Mouse (Mus musculus): ENCODE results near the gene Pnliprp1.

Pnliprp1 gene

GRCm38 (mm10) chr19:58728445-58729031 lies at the start of gene Pnliprp1:
Gene Pnliprp1, plus strand, starts transcription at chr19:58728887.
- no peak for DNase-seq (ENCODE audit: low spot score)

GRCm38 (mm10) chr19:58688933-58689332 lies 39.8 kb upstream of the Pnliprp1 start:
- DNase-seq (ENCODE audit: low spot score): peak; percentile 10

- DNase-seq (ENCODE audit: low spot score): no peak
Observed at GRCm38 (mm10) chr19:58695314-58695713, 33.4 kb upstream of the Pnliprp1 start.

DNA sequence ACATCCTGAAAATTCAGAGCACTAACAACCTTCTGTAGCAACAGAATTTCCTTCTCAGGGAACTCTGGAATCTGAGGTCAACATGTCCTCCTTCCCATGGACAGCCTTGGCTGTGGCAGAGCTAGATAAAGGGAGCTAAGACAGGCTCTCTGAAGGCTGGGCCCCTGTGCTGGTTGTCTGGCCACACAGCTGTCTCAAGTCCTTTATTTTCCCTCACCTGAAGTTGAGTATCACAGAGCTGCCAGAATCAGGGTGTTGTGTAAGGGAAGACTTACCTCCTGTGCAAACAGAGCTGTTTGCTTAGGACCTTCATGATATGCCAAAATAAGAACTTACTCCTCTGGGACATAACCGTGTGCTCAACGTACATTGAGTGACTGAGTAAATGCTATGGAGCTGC lies 32.5 kb upstream of the Pnliprp1 start:
- DNase-seq (ENCODE audit: low spot score): no peak

- no peak for DNase-seq (ENCODE audit: low spot score)
Observed at GRCm38 (mm10) chr19:58704556-58704955, 24.1 kb upstream of the Pnliprp1 start.

GRCm38 (mm10) chr19:58708611-58709010 lies 20.1 kb upstream of the Pnliprp1 start:
- no peak for DNase-seq (ENCODE audit: low spot score)

DNA sequence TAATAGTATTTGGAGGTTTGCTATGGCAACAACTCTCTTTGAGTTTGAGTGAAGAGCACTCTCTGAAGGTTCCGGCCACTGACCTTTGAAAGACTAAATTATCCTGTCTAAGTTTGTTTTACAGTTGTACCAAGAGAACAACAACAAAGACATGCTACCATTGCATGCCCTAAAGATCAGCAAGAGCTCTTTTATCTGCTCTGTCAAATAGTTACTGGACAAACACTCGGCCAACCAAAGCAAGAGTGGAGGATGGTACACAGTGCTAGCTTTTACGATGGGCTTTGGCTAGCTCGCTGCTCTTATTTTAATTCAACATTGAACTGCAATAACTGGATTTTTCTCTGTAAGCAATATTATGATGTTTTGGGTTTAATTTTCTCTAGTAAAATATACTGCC lies 10.8 kb upstream of the Pnliprp1 start:
- DNase-seq (ENCODE audit: low spot score): no peak

GRCm38 (mm10) chr19:58720439-58720838 lies 8.2 kb upstream of the Pnliprp1 start:
- DNase-seq (ENCODE audit: low spot score): no peak

GRCm38 (mm10) chr19:58726551-58726950 lies 2.1 kb upstream of the Pnliprp1 start:
- no peak for DNase-seq (ENCODE audit: low spot score)

DNA sequence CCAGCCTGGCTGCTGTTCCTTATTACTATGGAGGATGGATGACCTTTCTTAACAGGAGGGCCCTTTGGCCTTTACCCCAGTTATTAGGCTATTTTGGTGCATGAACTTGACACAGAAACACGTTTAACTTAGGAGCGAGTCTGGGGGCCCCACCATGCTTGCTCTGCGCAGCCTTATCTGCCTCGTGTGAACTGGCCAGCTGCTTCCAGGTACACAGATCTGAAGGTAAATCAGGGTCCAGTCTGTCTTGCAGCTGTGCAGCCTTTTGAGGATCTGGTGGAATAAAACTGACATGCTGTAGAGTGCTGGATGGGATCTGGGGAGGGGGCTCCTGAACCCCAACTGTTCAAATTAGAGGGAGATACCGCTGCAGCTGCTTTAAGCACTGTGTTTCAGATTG lies 931 bp upstream of the Pnliprp1 start:
- no peak for DNase-seq (ENCODE audit: low spot score)

DNA sequence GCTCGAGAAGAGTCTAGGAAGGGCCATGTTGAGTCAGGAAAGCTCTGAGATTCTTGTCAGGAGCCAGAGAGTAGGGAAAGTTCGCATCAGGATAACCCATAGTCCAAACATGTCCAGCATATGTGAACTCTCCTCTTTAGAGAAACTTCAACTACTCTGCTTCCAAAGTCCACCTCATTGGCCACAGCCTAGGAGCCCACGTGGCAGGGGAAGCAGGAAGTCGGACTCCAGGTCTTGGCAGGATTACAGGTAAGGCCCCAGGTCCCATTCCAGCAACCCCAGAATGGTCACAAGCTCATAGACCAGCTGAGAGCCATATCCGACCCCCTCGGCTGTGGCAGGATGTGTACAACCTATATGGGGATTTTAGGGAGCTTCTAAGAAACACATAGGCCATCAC lies 4.5 kb downstream of the Pnliprp1 start:
- DNase-seq (ENCODE audit: low spot score): no peak

- DNase-seq (ENCODE audit: low spot score): no peak
Observed at GRCm38 (mm10) chr19:58738111-58738510, 9.4 kb downstream of the Pnliprp1 start.

DNA sequence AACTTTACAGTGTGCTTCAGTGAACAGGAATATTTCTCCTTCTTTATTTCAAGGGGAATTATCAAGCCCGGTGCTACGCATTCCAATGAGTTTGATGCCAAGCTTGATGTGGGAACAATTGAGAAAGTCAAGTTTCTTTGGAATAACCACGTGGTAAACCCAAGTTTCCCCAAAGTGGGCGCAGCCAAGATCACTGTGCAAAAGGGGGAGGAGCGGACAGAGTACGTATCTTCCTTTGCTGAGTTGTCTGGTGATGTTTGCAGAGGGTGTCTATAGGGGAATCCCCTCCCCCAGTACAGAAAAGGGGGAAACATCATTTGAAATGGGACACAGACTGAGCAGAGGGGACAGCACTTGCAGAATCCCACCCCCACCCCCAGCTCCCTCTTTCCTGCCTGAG lies 12.3 kb downstream of the Pnliprp1 start:
- DNase-seq (ENCODE audit: low spot score): no peak

DNA sequence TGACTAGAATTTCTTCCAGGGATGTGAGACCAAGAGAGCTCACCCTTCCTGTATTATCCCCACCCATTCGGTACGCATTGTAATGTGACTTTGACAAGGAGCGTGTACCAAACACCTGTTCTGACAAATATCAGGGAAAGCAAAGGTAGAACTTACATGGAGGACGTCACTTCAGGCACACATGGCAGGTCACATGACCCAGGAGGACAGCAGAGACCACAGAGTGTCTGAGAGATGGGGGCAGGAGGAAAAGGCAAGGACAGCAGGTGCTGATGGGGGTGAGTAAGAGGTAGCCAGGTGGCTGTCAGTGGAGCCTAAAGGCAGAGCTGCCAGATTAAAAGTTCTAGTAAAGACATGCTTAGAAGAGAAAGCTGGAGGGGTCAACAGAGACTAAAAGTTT lies 14.0 kb downstream of the Pnliprp1 start:
- no peak for DNase-seq (ENCODE audit: low spot score)

- DNase-seq (ENCODE audit: low spot score): no peak
Observed at GRCm38 (mm10) chr19:58743736-58744135, 15.0 kb downstream of the Pnliprp1 start.

DNA sequence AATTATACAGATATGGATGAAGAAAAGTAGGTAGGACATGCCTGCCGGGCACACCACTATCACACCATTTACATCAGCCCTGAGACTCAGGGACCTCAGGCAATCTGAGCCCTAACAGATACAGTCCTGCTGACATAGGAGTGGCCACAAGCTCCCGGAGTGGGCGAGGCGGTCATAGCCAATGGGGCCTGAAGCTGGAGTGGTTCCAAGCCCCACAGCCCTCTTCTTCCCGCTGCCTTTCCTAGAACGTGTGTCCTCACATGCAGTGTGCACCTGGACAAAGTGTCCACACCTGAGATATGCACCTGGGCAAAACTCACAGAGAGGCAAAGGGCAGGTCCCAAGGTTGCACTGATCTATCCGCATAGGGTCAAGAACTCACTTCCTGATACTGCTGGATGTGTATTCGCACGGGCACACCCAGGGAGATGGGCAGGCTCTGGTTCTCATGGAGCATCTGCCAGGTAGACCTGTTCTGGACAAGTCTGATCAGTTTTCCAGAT lies 18.9 kb downstream of the Pnliprp1 start:
- DNase-seq (ENCODE audit: low spot score): no peak

- no peak for DNase-seq (ENCODE audit: low spot score)
Observed at GRCm38 (mm10) chr19:58750822-58751221, 22.1 kb downstream of the Pnliprp1 start.

DNA sequence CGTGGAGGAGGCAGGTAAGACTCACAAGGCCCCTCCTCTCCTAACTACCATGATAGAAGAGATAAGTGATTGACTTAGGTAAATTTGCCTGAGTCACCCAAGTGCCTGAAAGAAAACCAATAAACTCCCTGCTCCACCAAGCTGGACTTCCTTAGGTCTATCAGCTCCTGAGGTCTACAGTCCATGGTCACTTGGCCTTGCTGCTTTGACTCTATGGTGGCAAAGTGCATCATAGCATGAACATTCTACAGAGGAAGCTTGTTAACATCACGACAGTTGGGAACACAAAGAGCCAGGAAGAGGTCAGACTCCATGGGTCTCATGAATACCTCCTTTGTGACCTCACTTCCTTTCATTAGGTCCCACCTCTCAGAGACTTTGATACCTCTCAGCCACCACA lies 22.8 kb downstream of the Pnliprp1 start:
- no peak for DNase-seq (ENCODE audit: low spot score)

DNA sequence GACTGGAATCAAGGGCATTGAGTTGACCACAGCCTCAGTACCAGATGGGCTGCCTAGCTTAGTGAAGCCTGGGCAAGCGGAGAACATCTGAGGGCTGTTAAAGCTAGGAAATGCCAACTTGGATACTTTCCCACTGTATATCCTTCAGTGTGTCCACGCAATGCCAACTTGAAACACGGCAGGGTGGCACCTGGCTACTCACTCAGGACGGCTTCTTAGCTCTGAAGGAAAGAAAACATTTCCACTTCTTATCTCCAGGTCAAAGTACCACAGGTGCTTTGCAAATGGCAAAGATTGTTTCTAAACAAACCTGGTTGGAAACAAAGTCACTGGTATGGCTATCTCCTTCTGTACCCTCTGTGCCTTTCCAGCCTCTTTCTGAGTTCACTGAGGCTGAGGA lies 30.2 kb downstream of the Pnliprp1 start:
- no peak for DNase-seq (ENCODE audit: low spot score)

DNA sequence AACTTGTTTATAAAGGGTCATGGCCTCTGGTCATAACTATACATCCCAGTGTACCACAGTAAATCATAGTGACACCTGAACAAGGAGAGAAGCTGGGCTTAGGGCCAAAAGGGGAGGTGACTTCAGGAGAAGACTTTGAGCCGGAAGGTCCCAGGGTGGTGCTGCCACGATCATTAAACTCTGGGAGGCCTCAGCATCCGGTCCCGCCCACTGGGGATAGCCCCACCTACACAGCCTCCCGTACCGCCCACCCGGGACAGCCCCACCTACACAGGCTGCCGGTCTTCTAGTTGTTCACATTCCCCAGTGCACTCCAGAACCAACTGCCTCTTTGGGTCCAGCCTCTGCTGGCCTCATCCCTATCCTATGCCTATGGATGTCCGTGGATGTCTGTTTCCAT lies 30.7 kb downstream of the Pnliprp1 start, which contains the start of gene Pnliprp2:
Gene Pnliprp2, plus strand, starts transcription at position 297 of the 400 bp plus-strand sequence.
- DNase-seq (ENCODE audit: low spot score): no peak

DNA sequence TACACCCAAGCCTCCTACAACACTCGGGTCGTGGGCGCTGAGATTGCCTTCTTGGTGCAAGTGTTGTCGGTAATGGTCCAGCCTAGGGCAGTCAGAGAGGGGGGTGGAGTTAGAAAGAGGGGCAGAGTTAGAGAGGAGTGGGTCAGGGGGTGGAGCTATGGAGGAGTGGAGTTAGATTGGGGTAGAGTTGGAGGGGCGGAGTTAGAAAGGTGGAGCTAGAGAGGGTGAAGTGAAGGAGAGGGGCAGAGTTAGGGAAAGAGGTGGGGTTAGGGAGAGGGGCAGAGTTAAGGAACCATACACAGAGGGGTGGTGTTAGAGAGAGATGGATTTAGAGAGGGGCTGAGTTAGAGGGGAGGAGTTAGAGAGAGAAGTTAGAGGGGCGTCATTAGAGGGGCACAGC lies 33.6 kb downstream of the Pnliprp1 start:
- peak; percentile 43 for DNase-seq (ENCODE audit: low spot score)

DNA sequence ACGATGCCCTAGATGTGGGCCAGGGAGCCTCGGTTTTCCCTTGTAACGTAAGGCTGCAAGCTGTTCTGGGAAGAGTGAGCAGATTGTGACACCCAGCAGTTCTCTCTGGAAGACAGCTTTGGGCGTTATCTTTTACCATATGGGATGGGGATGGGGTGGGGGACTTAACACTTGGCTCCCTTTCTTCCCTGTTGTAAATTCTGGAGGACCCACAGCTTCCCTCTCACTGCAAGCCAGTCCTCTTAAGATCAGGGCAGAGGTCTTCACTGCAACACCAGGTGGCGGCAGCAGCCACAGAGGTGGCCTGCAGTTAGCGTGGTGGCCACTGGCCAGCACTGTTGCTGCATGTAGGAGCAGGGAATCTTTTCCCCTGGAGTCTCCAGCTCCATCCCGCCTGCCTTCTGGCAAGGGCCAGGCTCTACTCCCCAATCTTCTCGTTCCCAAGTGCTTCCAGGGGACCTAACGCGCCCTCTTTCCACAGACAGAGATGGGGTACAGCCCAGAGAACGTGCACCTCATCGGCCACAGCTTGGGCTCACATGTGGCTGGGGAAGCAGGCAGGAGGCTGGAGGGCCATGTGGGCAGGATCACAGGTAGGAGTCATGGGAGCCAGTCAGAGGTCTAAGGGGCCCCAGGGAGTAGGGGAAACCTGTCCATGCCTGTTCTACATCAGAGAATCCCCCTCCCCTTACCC lies 34.3 kb downstream of the Pnliprp1 start:
- DNase-seq (ENCODE audit: low spot score): peak; percentile 83

GRCm38 (mm10) chr19:58767329-58767728 lies 38.6 kb downstream of the Pnliprp1 start:
- no peak for DNase-seq (ENCODE audit: low spot score)

DNA sequence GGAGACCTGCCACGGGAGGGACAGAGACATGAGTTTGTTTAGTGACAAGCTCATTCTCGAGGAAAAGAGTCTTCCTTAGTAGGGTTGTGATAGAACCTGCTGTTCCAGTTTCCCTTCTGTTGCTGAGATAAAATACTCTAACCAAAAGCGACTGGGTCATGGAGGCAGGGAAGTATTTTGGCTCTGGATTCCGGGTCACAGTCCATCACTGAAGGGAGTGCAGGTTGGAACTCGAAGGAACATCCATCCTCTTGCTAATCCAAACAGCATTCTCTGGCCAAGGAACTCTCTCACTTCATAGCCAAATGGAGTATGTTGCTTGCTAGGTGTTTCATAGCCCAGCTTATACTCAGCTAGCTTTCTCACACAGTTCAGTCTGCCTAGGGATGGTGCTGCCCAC lies 47.8 kb downstream of the Pnliprp1 start:
- DNase-seq (ENCODE audit: low spot score): no peak

All from embryo, embryonic 10.5 days (tissue).